Mouse (Mus musculus) midbrain, embryonic 11.5 days (tissue): ENCODE measurements at regions not wholly inside any gene's neighbourhood (a gene's known extent, or its start where the extent isn't known, plus 50 kb on each side); places are given as distances from the start of the nearest gene placed in this dataset.
A peak's percentile ranks its signal among the peaks of the same experiment; 100 is the strongest.

Experiments
- ATAC-seq: fragments of 200-750 bp; cut with Nextera tagmentation; 2 replicates; pipeline ENCODE4 v1.8.0; 2017; ENCODE audit warnings: moderate TSS enrichment, moderate library complexity; ENCODE audit not compliant: low FRiP score
- DNase-seq: peaks from one replicate; pipeline ENCODE4 v3.0.0; 2015; ENCODE audit warnings: low spot score; ENCODE audit errors: missing footprints
- H3K27ac ChIP-seq: fragments of 300-500 bp; sonication (generic); 2 replicates; pipeline ENCODE4 v1.5.1; 2014; ENCODE audit warnings: low read depth, low read length
- H3K27me3 ChIP-seq: fragments of 300-500 bp; sonication (generic); 2 replicates; pipeline ENCODE4 v1.6.1; 2014; ENCODE audit warnings: mild to moderate bottlenecking, low read length, moderate library complexity, mixed read lengths; ENCODE audit not compliant: control insufficient read depth, insufficient read depth
- H3K36me3 ChIP-seq: fragments of 300-500 bp; sonication (generic); 2 replicates; pipeline ENCODE4 v1.6.1; 2014; ENCODE audit warnings: mild to moderate bottlenecking, low read length, moderate library complexity, mixed read lengths; ENCODE audit not compliant: control insufficient read depth, insufficient read depth
- H3K4me1 ChIP-seq: fragments of 300-500 bp; sonication (generic); 2 replicates; pipeline ENCODE4 v1.6.1; 2014; ENCODE audit warnings: low read length; ENCODE audit not compliant: control insufficient read depth, insufficient read depth
- H3K4me2 ChIP-seq: fragments of 300-500 bp; sonication (generic); 2 replicates; pipeline ENCODE4 v1.6.1; 2014; ENCODE audit warnings: mild to moderate bottlenecking, moderate library complexity
- H3K4me3 ChIP-seq: fragments of 300-500 bp; sonication (generic); 2 replicates; pipeline ENCODE4 v1.5.1; 2014; ENCODE audit warnings: low read depth, low read length
- H3K9ac ChIP-seq: fragments of 300-500 bp; sonication (generic); 2 replicates; pipeline ENCODE4 v1.6.1; 2014; ENCODE audit warnings: low read length
- H3K9me3 ChIP-seq: fragments of 300-500 bp; sonication (generic); 2 replicates; pipeline ENCODE4 v1.6.1; 2016; ENCODE audit warnings: low read length; ENCODE audit not compliant: control insufficient read depth
- WGBS: fragments of 180-500 bp; shearing (Covaris S2); extraction: QIAGEN DNeasy Blood & Tissue Kit; methylation state at CpG from one replicate; pipeline ENCODE4 v1.1.7; 2014; 5-methylcytosine and 5-hydroxymethylcytosine counted together

GRCm38 (mm10) chr17:49149896-49150295, 217.7 kb downstream of the Lrfn2 start:
- 79% methylated on average over 4 of the region's 4 CpGs for WGBS
- no peak for DNase-seq
- Histone ChIP-seq H3K36me3 (no peaks in the 10 kb centered on the region), H3K4me1 (no peaks in the 10 kb centered on the region), H3K9ac (no peak overlapping the region), H3K9me3 (no peaks in the 10 kb centered on the region), H3K4me2 (no peak overlapping the region), H3K27me3 (no peaks in the 10 kb centered on the region), H3K4me3 (no peak overlapping the region), H3K27ac (no peak overlapping the region)
- ATAC-seq, result no peak

DNA sequence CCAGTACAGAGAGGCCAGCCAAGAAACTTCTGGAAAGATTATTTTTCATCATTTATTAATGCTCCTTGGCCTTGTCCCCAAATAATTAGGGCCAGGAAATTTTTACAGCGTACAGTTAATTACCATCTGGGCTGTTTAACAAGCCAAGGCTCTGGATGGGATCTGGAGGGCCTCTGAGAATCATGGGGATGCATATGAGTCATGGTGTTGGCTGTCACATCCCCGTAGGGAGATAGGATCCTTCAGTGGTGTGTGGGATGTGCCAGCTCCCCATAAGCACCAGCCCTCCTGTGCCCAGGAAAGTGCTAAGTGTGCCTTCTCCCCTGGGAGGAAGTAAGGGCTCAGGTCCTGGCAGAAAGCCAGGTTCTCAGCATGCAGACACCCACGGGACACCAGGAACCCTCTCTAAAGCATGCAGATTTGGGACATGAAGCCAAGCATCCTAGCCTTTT, 218.8 kb downstream of the Lrfn2 start:
- Histone ChIP-seq H3K4me2 (no peak overlapping the region), H3K9me3 (no peaks in the 10 kb centered on the region), H3K4me3 (no peak overlapping the region), H3K4me1 (no peaks in the 10 kb centered on the region), H3K9ac (no peak overlapping the region), H3K27ac (no peak overlapping the region), H3K27me3 (no peaks in the 10 kb centered on the region), H3K36me3 (no peaks in the 10 kb centered on the region)
- no peak for DNase-seq
- ATAC-seq, result no peak
- 87% methylated on average over 3 of the region's 3 CpGs for WGBS

DNA sequence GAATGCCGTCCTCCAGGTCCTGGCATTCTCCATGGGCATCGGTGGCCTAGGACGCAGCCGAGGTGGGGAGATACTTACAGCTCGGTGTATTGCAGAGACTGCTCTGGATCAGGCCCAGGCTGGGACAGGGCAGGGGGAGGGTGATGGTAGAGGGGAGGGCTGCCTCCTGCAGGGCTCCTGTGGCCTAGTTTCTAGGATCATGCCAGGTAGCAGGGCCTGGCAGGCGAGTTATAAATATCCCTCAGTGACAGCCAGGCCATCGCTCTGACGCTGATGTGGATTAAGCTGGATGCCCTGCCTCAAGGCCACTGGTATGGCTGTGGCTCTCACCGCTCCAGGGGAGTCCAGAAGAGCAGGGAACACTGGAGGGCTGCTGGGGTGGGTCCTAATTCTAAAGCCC, 221.8 kb downstream of the Lrfn2 start:
- no peak overlapping the region for H3K9ac ChIP-seq
- no peaks in the 10 kb centered on the region for H3K4me1 ChIP-seq
- no peaks in the 10 kb centered on the region for H3K36me3 ChIP-seq
- H3K4me2 ChIP-seq, result no peak overlapping the region
- DNase-seq (no peak), ATAC-seq (no peak)
- WGBS, result 88% methylated on average over 9 of the region's 9 CpGs
- no peak overlapping the region for H3K4me3 ChIP-seq
- H3K9me3 ChIP-seq, result no peaks in the 10 kb centered on the region
- no peak overlapping the region for H3K27ac ChIP-seq
- H3K27me3 ChIP-seq, result no peaks in the 10 kb centered on the region

DNA sequence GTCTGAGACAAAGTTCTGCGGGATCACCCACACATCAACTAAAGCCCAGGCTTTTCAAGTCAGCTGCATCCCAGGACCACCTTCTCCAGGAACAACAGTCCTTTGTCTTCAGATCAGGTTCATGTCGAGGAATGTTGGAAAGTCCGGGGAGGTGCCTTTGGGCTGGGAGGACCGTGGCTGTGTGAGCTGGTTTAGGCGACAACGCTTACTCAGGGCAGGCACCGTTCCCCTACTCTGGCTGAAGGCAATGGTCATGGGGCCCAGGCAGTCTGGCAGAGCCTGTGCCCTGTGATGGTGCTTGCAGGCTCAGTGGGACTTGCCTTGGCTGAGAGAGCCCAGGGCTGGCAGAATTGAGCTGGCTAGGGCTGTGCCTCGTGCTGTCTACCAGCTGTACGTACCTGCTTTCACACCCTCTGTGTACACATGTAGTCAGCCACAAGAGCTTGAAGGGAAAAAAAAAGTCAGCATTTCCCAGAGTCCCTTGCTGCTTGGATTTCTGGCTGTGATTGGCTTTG, 222.9 kb downstream of the Lrfn2 start:
- ATAC-seq (no peak), DNase-seq (no peak)
- no peaks in the 10 kb centered on the region for H3K27me3 ChIP-seq
- no peaks in the 10 kb centered on the region for H3K4me1 ChIP-seq
- no peak overlapping the region for H3K9ac ChIP-seq
- no peak overlapping the region for H3K4me2 ChIP-seq
- H3K4me3 ChIP-seq, result no peak overlapping the region
- H3K36me3 ChIP-seq, result no peaks in the 10 kb centered on the region
- WGBS, result 86% methylated on average over 9 of the region's 9 CpGs
- H3K27ac ChIP-seq, result no peak overlapping the region
- no peaks in the 10 kb centered on the region for H3K9me3 ChIP-seq

GRCm38 (mm10) chr17:49157586-49157985, 225.4 kb downstream of the Lrfn2 start:
- H3K9me3 ChIP-seq, result no peaks in the 10 kb centered on the region
- H3K27ac ChIP-seq, result no peak overlapping the region
- no peak for ATAC-seq
- WGBS, result 75% methylated on average over 2 of the region's 2 CpGs
- no peak for DNase-seq
- no peak overlapping the region for H3K4me3 ChIP-seq
- H3K27me3 ChIP-seq, result no peaks in the 10 kb centered on the region
- H3K4me1 ChIP-seq, result no peaks in the 10 kb centered on the region
- H3K36me3 ChIP-seq, result no peaks in the 10 kb centered on the region
- no peak overlapping the region for H3K4me2 ChIP-seq
- H3K9ac ChIP-seq, result no peak overlapping the region

DNA sequence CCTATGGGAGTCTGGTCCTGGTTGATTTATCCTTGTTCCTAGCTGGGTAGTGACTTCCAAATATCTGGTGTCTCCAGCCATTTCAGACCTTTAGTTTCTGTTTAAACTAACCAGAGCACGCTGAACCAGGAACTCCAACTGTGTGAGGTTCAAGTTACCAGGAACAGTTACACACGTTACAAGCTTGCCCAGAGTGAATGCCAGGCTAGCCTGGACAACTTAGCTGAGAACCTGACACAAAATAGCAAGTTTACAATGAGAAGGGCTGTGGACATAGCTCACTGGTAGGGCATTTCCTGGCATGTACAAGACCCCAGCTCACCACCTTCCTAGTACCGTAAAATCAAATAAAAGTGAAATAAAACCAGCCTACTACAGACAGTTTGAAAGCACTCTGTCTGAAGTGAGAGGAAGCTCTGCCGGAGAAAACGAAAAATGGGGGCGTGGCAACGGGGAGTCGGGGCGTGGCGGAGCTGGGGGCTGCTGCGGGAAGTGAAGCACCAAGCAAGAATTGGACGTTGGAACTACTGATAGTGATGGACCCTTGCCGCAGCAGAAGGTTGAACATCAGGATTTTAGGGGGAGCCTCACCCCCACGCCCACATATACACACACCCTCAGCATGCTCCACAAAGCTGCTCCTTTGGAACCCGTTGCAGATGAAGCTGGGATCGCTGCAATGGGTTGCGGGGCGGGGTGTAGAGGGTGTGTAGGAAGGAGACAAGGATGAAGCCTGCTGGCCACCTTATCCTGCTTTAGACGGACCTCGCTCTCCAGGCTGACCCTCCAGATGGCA, 239.3 kb downstream of the Lrfn2 start:
- peak; percentile 40; the same call in 1 of the 2 replicates for ATAC-seq

GRCm38 (mm10) chr17:49172052-49172799, 240.0 kb downstream of the Lrfn2 start:
- no peaks in the 10 kb centered on the region for H3K36me3 ChIP-seq
- peaks cover 5% of the 10 kb centered on the region for H3K4me1 ChIP-seq
- DNase-seq, result peak; percentile 88
- H3K27me3 ChIP-seq, result no peaks in the 10 kb centered on the region
- H3K9ac ChIP-seq, result peak overlapping the region; percentile 29; the same call in 1 of the 2 replicates
- WGBS, result 12% methylated on average over 15 of the region's 15 CpGs
- ATAC-seq, result no peak
- H3K4me2 ChIP-seq, result peak overlapping the region; percentile 55
- H3K9me3 ChIP-seq, result no peaks in the 10 kb centered on the region; the same call in 1 of the 2 replicates
- no peak overlapping the region for H3K27ac ChIP-seq
- peak overlapping the region; percentile 28 for H3K4me3 ChIP-seq

More for the DNA sequence above, 239.3 kb downstream of the Lrfn2 start:
- Histone ChIP-seq H3K9me3 (no peaks in the 10 kb centered on the region), H3K27ac (no peak overlapping the region), H3K36me3 (no peaks in the 10 kb centered on the region), H3K4me2 (peak overlapping the region; percentile 55), H3K4me3 (peak overlapping the region; percentile 28), H3K9ac (peak overlapping the region; percentile 29; the same call in 1 of the 2 replicates), H3K4me1 (peaks cover 5% of the 10 kb centered on the region), H3K27me3 (no peaks in the 10 kb centered on the region)
- peak; percentile 92 for DNase-seq
- 7% methylated on average over 20 of the region's 20 CpGs for WGBS

GRCm38 (mm10) chr17:49172800-49173150, 240.6 kb downstream of the Lrfn2 start:
- ATAC-seq (no peak), DNase-seq (no peak)
- no peaks in the 10 kb centered on the region; the same call in 1 of the 2 replicates for H3K9me3 ChIP-seq
- WGBS, result 60% methylated on average over 8 of the region's 8 CpGs
- H3K4me1 ChIP-seq, result peaks cover 5% of the 10 kb centered on the region
- no peaks in the 10 kb centered on the region for H3K27me3 ChIP-seq
- H3K36me3 ChIP-seq, result no peaks in the 10 kb centered on the region
- H3K9ac ChIP-seq, result no peak overlapping the region
- no peak overlapping the region for H3K4me3 ChIP-seq
- H3K4me2 ChIP-seq, result no peak overlapping the region
- H3K27ac ChIP-seq, result no peak overlapping the region
